Mouse (Mus musculus) hindbrain, embryonic 13.5 days (tissue): ENCODE measurements around the gene Farp2. TPM values are rescaled to one million over a fixed set of nuclear protein-coding genes. Genes with fewer than 3 reads are reported as not detected.
"Not testable (repeated sequence)": the region's sequence is repeated elsewhere in the genome, so short reads cannot be mapped to it uniquely, and the experiment has no call there.

Experiments
- ATAC-seq: fragments of 200-750 bp; cut with Nextera tagmentation; 2 replicates; pipeline ENCODE4 v1.8.0; 2017; ENCODE audit warnings: moderate TSS enrichment; ENCODE audit not compliant: low FRiP score
- H3K27ac ChIP-seq: fragments of 300-500 bp; sonication (generic); 2 replicates; pipeline ENCODE4 v1.5.1; 2015; ENCODE audit warnings: inconsistent platforms, mild to moderate bottlenecking, moderate library complexity
- H3K27me3 ChIP-seq: fragments of 300-500 bp; sonication (generic); 2 replicates; pipeline ENCODE4 v1.6.1; 2015; ENCODE audit warnings: mild to moderate bottlenecking, inconsistent platforms
- H3K36me3 ChIP-seq: fragments of 300-500 bp; sonication (generic); 2 replicates; pipeline ENCODE4 v1.6.1; 2015; ENCODE audit warnings: mild to moderate bottlenecking, inconsistent platforms
- H3K4me1 ChIP-seq: fragments of 300-500 bp; sonication (generic); replicated peaks from 2 replicates; pipeline ENCODE4 v1.6.1; 2015; ENCODE audit warnings: inconsistent platforms
- H3K4me2 ChIP-seq: fragments of 300-500 bp; sonication (generic); 2 replicates; pipeline ENCODE4 v1.6.1; 2015; ENCODE audit warnings: inconsistent platforms, mild to moderate bottlenecking, moderate library complexity
- H3K4me3 ChIP-seq: fragments of 300-500 bp; sonication (generic); 2 replicates; pipeline ENCODE4 v1.5.1; 2015; ENCODE audit warnings: mild to moderate bottlenecking, inconsistent platforms
- H3K9ac ChIP-seq: fragments of 300-500 bp; sonication (generic); 2 replicates; pipeline ENCODE4 v1.6.1; 2015; ENCODE audit warnings: mild to moderate bottlenecking, inconsistent platforms
- H3K9me3 ChIP-seq: fragments of 300-500 bp; sonication (generic); 2 replicates; pipeline ENCODE4 v1.6.1; 2016; ENCODE audit warnings: inconsistent platforms
- WGBS: fragments of 180-500 bp; shearing (Covaris S2); methylation state at CpG from one replicate; pipeline ENCODE4 v1.1.7; 2015; 5-methylcytosine and 5-hydroxymethylcytosine counted together
- polyA plus RNA-seq: library from polyadenylated mRNA; unstranded; fragments of >200 nt; fragmentation: Nextera tagmentation; extraction: Ambion mirVana; gene quantifications from 2 replicates; pipeline ENCODE4 v1.2.1, GENCODE M21; 2015

Farp2 gene
- polyA plus RNA-seq = 5.9 TPM in 2 replicates

DNA sequence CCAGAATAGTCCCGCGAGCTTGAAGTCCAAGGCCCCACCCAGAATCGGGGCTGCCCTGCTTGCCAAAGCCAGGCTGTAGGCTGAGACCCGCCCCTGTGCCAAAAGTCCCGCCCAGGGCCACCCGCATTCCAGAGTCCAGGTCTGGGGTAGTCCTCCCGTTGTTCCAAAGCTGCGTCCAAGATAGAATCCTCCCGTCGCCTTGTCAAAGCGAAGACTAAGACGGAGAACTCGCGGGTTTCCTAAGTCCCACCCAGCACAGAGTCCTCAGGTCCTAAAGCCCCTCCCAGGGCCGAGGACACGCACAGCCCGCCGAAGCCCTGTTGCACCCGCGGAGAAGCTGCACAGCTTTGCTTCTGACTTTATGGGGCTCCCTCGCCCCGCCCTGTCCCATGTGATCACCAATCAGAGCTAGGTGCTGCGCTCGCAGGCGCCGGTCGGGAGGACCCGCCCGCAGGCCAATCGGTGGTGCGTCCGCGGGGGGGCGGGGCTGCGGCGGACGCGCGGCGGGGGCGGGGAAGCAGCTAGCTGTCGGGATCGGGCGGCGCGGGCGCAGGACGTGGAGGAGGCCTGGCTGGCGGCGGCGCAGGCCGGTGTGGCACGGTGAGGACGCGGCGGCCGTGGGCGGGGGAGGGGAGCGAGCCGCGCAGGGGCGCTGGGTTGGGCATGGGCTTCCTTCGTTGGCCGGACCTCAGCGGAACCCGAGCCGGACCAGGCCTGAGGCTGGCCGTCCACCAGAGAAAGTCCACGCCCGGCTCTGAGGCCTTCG, at the start of gene Farp2:
Gene Farp2 (plus strand): TSS at position 495 of the 766 bp plus-strand sequence.
- Histone ChIP-seq H3K9me3 (no peaks in the 10 kb centered on the region), H3K36me3 (peaks cover 9% of the 10 kb centered on the region; the same call in 1 of the 2 replicates), H3K27me3 (no peaks in the 10 kb centered on the region), H3K4me1 (peaks cover 22% of the 10 kb centered on the region), H3K9ac (peak within 1 kb of the TSS; percentile 90), H3K4me2 (peak within 1 kb of the TSS; percentile 84), H3K27ac (peak within 1 kb of the TSS; percentile 79), H3K4me3 (peak within 1 kb of the TSS; percentile 73)
- peak; percentile 96 for ATAC-seq
- WGBS = under 1% methylated on average over 66 of the region's 71 CpGs

DNA sequence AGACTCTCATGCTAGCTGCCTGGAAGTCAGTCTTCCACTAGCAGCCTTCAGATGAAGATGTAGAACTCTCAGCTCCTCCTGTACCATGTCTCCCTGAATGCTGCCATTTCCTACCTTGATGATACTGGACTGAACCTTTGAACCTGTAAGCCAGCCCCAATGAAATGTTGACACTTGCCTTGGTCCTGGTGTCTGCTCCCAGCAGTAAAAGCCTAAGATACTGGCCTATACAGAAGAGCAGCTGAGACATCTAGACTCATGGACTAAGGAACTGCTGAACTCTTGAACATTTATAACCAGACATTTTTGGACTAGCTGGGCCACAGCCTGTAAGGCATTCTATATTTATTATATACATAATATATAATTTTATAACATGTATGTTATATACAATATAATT, 46.8 kb upstream of the Farp2 start:
- ATAC-seq = no peak
- Histone ChIP-seq H3K36me3 (no peaks in the 10 kb centered on the region), H3K4me2 (no peak overlapping the region), H3K4me3 (no peak overlapping the region), H3K9me3 (no peaks in the 10 kb centered on the region), H3K9ac (no peak overlapping the region), H3K27me3 (no peaks in the 10 kb centered on the region), H3K27ac (no peak overlapping the region), H3K4me1 (no peaks in the 10 kb centered on the region)

DNA sequence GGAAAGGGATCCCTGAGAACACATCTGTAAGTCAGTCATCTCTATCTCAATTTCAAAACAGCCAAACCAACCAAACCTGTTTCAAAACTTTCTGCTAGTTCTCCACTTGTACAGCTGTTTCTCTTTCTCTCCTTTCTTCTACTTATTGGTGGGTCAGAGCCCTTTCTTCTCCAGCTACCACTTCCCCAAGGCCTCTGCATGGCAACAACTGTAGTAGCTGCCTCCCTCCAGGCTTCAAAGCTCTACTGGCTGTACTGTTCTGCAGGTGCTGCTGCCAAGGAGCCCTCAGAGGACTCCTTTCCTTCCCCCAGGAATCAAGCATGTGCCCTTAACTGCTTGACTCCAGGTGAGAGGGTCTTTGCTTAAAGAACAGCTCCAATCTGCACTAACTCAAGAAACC, 46.1 kb upstream of the Farp2 start:
- no peak overlapping the region for H3K4me2 ChIP-seq
- no peaks in the 10 kb centered on the region for H3K27me3 ChIP-seq
- no peak overlapping the region for H3K4me3 ChIP-seq
- no peak overlapping the region for H3K9ac ChIP-seq
- no peaks in the 10 kb centered on the region for H3K4me1 ChIP-seq
- H3K9me3 ChIP-seq = no peaks in the 10 kb centered on the region
- H3K27ac ChIP-seq = no peak overlapping the region
- H3K36me3 ChIP-seq = no peaks in the 10 kb centered on the region
- ATAC-seq = no peak

DNA sequence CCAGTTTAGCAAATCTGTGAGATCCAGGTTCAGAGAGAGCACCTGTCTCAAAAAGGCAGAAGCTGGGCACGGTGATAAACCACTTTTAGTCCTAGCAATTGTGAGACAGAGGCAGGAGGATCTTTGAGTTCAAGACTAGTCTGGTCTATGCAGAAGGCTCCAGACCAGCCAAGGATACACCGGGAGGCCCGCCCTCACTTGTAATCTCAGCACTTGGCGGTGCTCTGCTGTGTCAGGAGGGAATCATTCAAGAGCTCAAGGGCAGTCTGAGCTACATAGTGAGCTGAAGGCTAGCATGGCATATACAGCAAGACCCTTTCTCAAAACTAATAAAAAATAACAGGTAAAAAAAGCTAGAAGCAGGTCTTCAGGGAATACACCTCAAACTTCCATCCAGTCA, 43.3 kb upstream of the Farp2 start:
- H3K27ac ChIP-seq = no peak overlapping the region
- no peaks in the 10 kb centered on the region for H3K4me1 ChIP-seq
- H3K4me2 ChIP-seq = no peak overlapping the region
- no peaks in the 10 kb centered on the region for H3K9me3 ChIP-seq
- no peak for ATAC-seq
- no peaks in the 10 kb centered on the region for H3K36me3 ChIP-seq
- H3K9ac ChIP-seq = no peak overlapping the region
- WGBS = 91% methylated on average over 4 of the region's 4 CpGs
- no peak overlapping the region for H3K4me3 ChIP-seq
- H3K27me3 ChIP-seq = no peaks in the 10 kb centered on the region

DNA sequence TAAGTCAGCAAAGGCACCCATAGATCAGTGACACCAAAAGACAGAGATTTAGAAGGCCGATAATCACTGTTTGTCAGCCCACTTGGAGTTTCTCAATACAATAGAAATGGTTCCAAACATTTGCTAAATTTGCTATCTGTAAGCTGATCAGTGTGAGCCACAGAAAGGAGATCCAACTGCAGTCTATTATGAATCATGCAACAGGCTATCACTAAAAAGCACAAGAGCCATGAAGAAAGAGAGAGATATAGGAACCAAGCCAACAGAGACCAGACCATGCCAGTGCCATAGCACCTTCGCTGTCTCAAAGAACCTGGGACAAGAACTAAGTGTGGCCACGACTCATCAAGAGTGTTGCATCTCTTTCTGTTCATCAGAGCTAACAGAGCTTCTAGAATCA, 36.2 kb upstream of the Farp2 start:
- H3K4me2 ChIP-seq = no peak overlapping the region
- no peaks in the 10 kb centered on the region for H3K9me3 ChIP-seq
- WGBS = 92% methylated on average over 3 of the region's 3 CpGs
- no peaks in the 10 kb centered on the region for H3K27me3 ChIP-seq
- no peak for ATAC-seq
- no peak overlapping the region for H3K27ac ChIP-seq
- H3K4me1 ChIP-seq = peaks cover 23% of the 10 kb centered on the region
- no peak overlapping the region for H3K4me3 ChIP-seq
- no peak overlapping the region for H3K9ac ChIP-seq
- H3K36me3 ChIP-seq = no peaks in the 10 kb centered on the region

DNA sequence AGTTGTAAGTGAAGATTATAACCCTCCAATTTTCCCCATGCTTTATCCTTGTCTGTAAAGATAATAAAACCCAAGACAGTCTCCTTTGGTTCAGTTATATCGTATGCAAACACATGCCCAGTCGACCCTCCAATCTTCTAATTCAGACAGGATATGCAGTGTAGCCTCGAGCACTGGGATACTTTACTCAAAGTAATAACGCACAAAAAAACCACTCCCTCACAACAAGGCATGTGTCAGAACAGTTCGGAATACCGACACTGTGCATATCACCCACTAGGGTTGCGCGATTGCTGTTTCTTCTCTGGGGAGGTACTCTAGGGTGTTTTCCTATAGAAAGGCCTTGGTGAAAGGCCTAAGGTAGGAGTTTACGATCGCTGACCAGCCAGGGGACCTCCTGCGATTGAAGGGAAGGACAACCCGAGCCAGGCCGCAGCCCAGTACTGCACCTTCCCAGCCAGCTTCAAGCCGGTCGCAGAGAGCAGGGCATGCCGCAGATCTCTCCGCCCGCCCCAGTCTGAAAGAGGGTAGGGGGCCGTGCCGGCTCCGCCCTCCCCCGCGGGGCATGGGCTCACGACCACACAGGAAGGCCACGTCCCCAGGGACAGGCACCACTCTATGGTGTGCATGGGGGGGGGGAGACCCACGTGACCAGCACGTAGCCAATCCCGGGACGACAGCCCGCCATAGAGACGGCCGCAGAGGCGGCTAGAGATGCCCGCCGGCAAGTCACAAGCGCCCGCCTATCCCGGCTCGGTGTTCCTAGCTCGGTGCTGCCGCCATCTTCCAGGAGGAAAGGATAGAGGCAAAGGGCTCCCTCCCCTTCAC, 33.9 kb upstream of the Farp2 start:
- H3K4me2 ChIP-seq = peak overlapping the region; percentile 63
- H3K27me3 ChIP-seq = no peaks in the 10 kb centered on the region
- peak overlapping the region; percentile 97 for H3K27ac ChIP-seq
- under 1% methylated on average over 34 of the region's 41 CpGs for WGBS
- H3K4me3 ChIP-seq = peak overlapping the region; percentile 87
- H3K36me3 ChIP-seq = no peaks in the 10 kb centered on the region
- peaks cover 34% of the 10 kb centered on the region for H3K4me1 ChIP-seq
- H3K9ac ChIP-seq = peak overlapping the region; percentile 85
- no peaks in the 10 kb centered on the region for H3K9me3 ChIP-seq
- ATAC-seq = peak; percentile 96

DNA sequence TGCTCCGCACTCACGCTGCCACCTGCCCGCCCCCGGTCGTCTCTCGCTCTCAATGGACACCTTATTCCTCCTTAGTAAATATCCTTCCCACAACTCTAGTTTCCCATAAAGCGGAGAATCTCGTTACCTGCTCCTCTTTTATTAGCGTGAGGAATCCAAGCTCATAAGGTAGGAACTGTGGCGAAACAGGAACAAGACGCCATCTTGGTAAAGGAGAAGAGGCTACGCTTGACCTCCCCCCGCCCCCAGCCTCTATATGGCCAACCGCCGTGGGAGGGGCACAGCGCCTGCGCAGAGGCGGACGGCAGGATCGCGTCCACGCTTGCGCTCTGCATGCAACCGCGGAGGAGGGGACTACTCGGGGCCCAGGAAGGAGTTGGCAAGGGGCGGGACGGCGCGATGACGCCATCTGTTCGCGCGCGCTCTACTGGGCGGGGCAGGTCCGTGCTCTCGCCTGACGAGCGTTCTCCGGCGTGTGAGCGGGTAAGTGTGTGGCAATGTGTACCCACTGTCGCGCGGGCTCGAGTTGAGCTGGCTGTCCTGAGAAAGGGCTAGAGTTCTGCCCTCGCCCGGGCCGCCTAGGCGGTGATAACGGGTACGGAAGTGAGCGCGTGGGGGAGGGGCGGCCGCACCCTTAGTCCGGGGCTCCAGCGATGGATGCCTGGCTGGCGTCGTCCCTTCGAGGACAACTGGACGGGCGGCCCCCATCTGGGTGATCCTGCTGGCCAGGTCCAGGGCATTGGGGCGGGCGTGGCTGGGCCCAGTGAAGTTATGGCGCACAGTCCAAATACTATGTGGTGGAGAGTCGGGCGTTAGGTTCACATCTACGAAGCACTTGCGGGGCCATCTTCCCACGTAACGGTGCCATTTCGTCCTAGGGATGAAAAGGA, 33.0 kb upstream of the Farp2 start, which contains the start of gene Hdlbp:
Gene Hdlbp (minus strand): TSS at position 230 of the 890 bp plus-strand sequence.
- H3K4me2 ChIP-seq = peak within 1 kb of the TSS; percentile 78
- no peaks in the 10 kb centered on the region for H3K9me3 ChIP-seq
- peak within 1 kb of the TSS; percentile 97 for H3K27ac ChIP-seq
- H3K9ac ChIP-seq = peak within 1 kb of the TSS; percentile 89
- H3K27me3 ChIP-seq = no peaks in the 10 kb centered on the region
- WGBS = under 1% methylated on average over 74 of the region's 74 CpGs
- H3K4me1 ChIP-seq = peaks cover 34% of the 10 kb centered on the region
- peak within 1 kb of the TSS; percentile 87 for H3K4me3 ChIP-seq
- ATAC-seq = peak; percentile 95
- no peaks in the 10 kb centered on the region for H3K36me3 ChIP-seq

DNA sequence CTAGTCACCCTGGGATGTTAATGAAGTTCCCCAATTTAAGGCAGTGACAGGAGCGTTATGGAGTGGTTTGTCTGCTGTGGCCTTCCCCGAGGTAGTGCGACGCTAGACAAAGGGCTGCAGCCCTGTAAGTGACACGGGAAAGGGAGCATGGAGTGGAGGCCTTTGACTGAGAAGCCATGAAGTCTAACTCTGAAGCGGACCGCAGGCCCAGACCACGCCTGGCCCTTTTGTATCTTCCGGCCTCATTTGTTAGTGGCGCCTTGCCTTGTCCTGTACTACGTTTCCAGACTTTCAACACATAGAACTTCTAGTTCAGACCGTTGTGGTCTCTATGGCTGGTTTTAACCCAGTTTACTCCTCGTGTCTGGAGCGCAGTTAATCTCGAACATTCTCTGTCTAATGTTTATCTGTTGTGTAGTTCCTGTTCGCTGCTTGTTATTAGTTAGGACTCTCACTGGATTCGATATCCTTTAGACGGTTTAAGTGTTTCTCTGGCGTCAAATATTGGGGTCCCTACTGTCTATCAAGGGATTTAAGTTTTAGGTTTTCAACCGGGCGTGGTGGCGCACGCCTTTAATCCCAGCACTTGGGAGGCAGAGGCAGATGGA, 32.3 kb upstream of the Farp2 start:
- no peaks in the 10 kb centered on the region for H3K36me3 ChIP-seq
- H3K4me1 ChIP-seq = peaks cover 34% of the 10 kb centered on the region
- H3K27ac ChIP-seq = peak overlapping the region; percentile 97
- no peaks in the 10 kb centered on the region for H3K9me3 ChIP-seq
- no peak for ATAC-seq
- H3K9ac ChIP-seq = peak overlapping the region; percentile 89
- H3K27me3 ChIP-seq = no peaks in the 10 kb centered on the region
- 9% methylated on average over 23 of the region's 23 CpGs for WGBS
- H3K4me3 ChIP-seq = peak overlapping the region; percentile 87
- peak overlapping the region; percentile 78 for H3K4me2 ChIP-seq

DNA sequence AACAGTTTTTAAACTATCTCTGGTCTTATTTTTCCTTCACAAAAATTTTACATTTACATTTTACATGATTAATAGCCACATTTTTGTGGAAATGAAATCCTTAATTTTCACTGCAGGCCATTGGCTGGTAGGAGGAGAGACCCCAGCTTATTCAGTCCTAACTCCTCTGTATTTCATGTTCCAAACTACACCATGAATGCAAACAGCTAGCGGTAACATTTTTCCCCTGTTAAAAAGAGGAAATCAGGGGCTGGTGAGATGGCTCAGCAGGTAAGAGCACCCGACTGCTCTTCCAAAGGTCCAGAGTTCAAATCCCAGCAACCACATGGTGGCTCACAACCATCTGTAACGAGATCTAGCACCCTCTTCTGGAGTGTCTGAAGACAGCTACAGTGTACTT, 25.6 kb upstream of the Farp2 start:
- H3K27me3 ChIP-seq, ATAC-seq, H3K27ac ChIP-seq, H3K9ac ChIP-seq, H3K9me3 ChIP-seq, H3K36me3 ChIP-seq, H3K4me2 ChIP-seq, H3K4me3 ChIP-seq: not testable (repeated sequence)
- H3K4me1 ChIP-seq = peaks cover 10% of the 10 kb centered on the region
- WGBS = 86% methylated on average over 2 of the region's 3 CpGs

DNA sequence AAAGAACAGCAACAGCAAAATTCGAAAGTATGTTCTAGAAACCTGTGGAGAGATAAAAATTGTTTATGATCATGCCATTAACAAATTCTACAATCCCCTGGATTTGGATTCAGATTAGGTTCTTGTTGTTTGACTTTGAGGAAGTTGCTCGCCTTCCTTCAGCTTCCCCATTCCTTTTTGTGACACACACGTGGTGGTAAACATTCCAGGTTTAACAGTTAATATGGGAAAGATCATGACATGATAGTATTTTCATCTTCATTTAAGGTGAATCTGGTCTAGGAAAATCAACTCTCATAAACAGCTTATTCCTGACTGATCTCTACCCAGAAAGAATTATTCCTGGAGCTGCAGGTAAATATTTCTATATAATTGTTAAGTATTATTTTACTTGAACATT, 16.6 kb upstream of the Farp2 start:
- no peak overlapping the region for H3K27ac ChIP-seq
- H3K4me2 ChIP-seq = no peak overlapping the region
- WGBS = 95% methylated on average over 3 of the region's 3 CpGs
- no peak overlapping the region for H3K4me3 ChIP-seq
- H3K27me3 ChIP-seq = no peaks in the 10 kb centered on the region
- H3K9ac ChIP-seq = no peak overlapping the region
- no peaks in the 10 kb centered on the region for H3K9me3 ChIP-seq
- no peaks in the 10 kb centered on the region for H3K4me1 ChIP-seq
- ATAC-seq = no peak
- peaks cover 50% of the 10 kb centered on the region for H3K36me3 ChIP-seq

DNA sequence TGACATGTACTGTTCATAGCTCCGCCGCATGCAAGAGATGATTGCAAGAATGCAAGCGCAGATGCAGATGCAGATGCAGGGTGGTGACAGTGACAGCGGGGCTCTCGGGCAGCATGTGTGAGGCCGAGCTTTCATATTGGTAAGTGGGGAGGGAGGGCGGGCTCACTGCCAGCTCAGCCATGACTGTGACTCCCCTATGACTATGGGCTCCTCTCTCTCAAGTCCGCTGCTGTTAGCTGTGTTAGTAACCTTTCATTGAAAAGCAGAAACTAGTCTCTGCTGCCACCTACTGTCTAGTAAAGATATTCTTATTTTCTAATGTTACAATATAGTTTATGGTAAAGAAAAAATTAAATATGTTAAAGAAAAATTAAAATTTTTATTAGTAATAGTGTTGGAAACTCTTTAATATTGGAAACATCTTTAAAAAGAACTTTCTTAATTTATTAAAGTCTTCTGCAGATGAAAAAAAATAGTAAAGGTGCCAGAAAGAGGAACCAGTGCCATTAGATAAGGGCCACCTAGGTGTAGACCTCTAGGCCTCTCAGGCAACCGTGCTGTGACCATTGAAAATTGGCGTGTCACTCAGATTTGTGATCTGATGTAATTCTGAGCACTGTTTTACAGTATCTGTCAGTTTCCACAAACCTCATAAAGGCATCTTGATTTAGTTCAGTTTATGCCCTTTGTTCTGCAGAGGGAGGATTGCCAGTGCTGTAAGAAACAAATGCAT, 4.8 kb upstream of the Farp2 start:
- Histone ChIP-seq H3K4me2 (no peak overlapping the region), H3K9ac (no peak overlapping the region), H3K4me1 (peaks cover 8% of the 10 kb centered on the region), H3K27ac (no peak overlapping the region), H3K36me3 (peaks cover 40% of the 10 kb centered on the region), H3K9me3 (no peaks in the 10 kb centered on the region), H3K4me3 (no peak overlapping the region), H3K27me3 (no peaks in the 10 kb centered on the region)
- WGBS = 53% methylated on average over 10 of the region's 10 CpGs
- peak; percentile 63 for ATAC-seq
